Mouse (Mus musculus) B cell, adult 62 days (primary cell): ENCODE results near the gene Wdr26. TPM values are rescaled to one million over a fixed set of nuclear protein-coding genes. Genes with fewer than 3 reads are reported as not detected.

Source experiments
- total RNA-seq: library from RNA; stranded (reverse); gene quantifications from 4 replicates; pipeline ENCODE4 v1.2.4, GENCODE M21; 2023

Wdr26 gene
- 289 to 319 TPM (median 291 TPM) in 4 replicates for total RNA-seq

DNA sequence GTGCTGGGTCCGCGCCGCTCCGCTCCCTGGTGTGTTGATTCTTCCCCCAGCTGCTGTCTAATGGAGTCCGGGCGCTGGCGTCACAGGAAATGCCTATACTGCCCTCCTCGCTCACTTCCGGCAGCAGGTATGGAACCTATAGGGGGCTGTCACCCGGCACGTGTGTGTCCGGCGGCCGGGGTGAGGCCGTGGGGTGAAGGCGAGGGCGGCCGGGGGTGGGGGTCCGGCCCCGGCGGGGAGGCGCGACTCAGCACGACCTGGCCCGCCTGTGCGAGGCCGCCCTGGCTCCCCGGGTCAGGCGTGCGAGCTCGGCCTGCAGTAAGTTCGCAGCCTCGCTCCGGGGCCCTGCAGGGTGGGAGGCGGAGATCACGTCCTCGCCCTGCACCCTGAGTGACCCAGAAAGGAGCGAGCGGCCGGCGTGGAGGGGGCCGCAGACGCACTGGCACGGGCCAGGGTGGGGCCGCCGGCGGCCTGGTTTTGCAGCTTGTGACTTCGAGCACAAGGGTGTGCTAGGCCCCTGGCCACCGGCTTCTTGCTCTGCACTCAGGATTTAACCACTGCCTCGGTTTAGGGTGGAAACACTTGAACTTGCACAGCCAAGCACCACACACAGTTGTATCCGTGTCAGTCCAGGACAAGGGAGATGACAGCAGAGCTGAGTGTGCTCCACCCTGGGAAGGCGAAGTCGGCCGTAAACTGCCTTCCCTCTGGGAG is at the start of gene Wdr26:
TSS of gene Wdr26 (minus strand) at position 82 of the 714 bp plus-strand sequence.

DNA sequence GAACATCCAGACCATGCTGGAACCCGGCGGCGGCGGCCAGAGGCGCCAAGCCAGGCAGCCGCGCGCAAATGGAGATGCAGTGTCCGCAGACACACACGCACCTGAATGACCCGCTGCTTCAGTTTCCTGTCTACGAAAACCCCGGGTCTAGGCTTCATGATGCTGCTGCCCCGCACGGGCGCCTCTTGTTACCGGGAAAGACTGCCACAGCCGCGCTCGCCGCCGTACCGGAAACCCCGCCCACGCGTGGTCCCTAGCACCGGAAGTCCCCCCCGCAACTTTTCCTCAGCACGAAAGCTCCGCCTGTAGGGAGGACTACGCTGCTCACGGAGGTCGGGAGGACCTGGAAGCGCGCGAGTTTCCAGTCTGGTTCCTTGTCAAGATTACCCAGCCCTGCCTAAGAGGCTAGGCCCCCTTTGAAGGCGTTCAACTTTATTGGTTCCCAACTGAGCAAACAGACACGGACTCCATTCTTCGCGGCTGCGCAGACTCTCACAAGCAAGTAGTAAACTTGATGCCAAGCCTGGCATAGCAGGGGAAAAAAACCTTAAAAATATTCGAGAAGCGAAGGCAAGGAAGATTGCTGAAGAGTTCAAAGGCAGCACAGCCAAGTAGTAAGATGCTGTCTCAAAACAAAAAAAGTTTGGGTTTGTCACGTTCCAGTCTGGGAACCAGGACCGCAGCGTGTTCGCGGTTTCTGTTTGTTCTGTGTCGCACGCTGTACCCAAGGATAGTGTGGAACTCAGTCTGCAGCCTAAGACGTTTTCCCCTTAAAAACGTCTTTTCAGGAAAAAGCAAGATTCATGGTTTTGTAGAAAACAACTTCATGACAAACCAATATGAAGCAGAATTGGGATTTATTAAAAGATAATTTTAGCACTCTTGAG is 67.6 kb downstream of the Wdr26 start, which contains the start of the genes Nvl and Cnih4:
TSS of gene Nvl (minus strand) at position 255 of the 887 bp plus-strand sequence.
TSS of gene Cnih4 (plus strand) at position 744 of the 887 bp plus-strand sequence.

Other genes starting within 250 kb of the Wdr26 start
- gene Ephx1, start 191.1 kb downstream of the Wdr26 start, total RNA-seq, result 85.7 to 97.0 TPM (median 88.5 TPM) in 4 replicates
- not detected in 4 replicates for gene 9130409I23Rik, start 160.8 kb downstream of the Wdr26 start, total RNA-seq
- 27.9 to 34.0 TPM (median 29.6 TPM) in 4 replicates for gene Nvl, start 67.8 kb downstream of the Wdr26 start, total RNA-seq
- 23.4 to 33.1 TPM (median 27.7 TPM) in 4 replicates for gene Cnih4, start 67.3 kb downstream of the Wdr26 start, total RNA-seq
- not detected in 4 replicates for gene Cnih3, start 140.6 kb upstream of the Wdr26 start, total RNA-seq